Mouse (Mus musculus): ENCODE measurements around the gene E2f6. TPM values are rescaled to one million over a fixed set of nuclear protein-coding genes. Genes with fewer than 3 reads are reported as not detected.

Gene E2f6
- polyA plus RNA-seq, 1 experiment: 9.9 TPM

DNA sequence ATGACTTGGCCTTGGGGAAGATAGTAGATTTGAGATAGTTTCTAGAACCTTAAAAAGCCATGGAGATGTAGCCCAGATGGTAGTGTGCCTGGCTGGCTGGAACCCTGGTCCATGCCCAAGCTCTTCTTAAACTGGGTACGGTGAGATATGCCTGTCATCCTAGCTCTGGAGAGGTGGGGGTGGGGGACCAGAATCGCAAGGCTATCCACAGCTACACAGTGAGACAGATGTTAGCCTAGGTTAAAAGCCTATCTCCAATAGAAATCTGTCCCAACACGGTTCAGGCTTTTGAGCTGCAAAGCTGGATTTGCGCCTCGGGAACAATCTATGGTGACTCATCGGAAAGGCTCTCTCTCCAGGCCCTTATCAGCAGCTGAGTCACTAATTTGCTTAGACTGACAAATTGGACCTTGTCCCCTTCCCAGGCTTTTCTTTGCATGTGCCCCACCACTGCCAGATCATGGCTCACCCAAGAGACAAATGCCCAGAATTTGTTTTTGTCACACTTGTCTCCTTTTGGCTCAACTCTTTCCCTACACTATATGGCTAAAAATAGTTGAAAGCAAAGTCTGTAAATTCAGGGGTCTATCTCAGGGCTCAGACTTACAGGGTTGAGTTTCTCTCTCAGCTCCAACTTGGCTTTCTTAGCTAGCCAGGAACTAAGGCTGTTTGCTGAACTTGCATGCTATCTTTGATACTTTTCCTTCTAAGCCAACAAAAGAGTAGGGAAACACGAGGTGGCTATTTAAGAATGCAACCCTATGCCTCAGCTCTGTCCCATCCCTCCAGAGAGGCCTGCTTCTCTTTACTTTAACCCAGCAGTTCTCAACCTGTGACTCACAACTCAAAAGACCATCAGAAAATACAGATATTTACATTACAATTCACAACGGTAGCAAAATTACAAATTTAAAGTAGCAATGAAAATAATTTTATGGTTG is 30.3 kb downstream of the E2f6 start:
- no peak for TF ChIP-seq CTCF (IDR thresholded peaks at IDR 0.05; ENCODE audit: control insufficient read depth, insufficient read depth, low read length)
- TF ChIP-seq POLR2A (IDR thresholded peaks at IDR 0.05; ENCODE audit: borderline replicate concordance, control insufficient read depth, low read depth, low read length): no peak
- Histone ChIP-seq H3K4me3 (replicated peaks; ENCODE audit: control insufficient read depth, low read depth, low read length) (no peak overlapping the region), H3K27ac (ENCODE audit: control insufficient read depth, insufficient read depth, low read depth, low read length, poor library complexity) (no peak overlapping the region), H3K4me1 (ENCODE audit: control insufficient read depth, insufficient read depth, low read length) (no peaks in the 10 kb centered on the region)
- 80% methylated on average over 8 of the region's 8 CpGs for WGBS

DNA sequence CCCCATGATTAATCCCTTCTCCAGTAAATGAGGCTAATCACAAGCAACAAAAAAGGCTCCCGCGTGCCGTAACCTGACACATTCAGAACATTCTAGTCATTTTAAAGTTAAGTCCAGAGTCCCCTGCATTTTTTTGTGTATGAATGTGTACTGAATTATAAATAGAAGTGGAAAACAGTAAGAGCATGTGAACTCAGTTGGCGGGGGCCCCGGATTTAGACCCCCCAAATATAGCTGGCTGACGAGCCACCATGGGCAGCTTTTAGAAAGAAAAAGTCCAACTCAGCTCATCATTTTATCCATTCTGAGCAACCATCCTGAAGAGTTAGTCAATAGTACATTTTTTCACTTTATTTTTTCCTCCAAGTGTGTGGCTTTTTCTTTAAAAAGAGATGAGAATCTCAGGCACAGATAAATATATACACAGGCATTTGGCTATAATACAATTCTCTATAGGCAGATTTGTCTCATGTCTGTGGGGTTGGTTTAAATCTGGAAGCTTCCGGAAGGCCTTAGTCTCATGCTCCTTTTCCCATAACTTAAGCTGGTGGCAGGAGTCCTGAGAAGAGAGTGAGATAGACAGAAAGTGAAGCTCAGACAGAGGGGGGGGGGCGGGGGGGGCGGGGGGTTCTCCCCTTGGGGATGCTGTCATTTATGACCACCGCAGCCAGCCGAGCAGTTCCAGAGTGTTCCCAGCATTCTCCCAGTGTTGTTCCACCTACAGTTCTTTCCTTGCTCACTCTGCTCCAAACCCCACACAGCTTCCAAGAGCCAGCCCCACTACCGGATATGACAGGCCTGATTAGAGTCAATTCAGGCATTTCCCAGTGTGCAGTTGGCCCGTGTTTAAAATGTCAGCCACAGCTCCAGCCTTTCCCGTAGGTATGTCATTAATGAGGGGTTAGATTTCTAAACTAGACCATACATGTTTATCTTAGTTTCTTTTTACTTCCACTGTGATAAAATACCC is 34.1 kb downstream of the E2f6 start:
- H3K4me3 ChIP-seq (replicated peaks; ENCODE audit: control insufficient read depth, low read depth, low read length): no peak overlapping the region
- H3K27ac ChIP-seq (ENCODE audit: control insufficient read depth, insufficient read depth, low read depth, low read length, poor library complexity): no peak overlapping the region
- WGBS: 76% methylated on average over 14 of the region's 14 CpGs
- H3K4me1 ChIP-seq (ENCODE audit: control insufficient read depth, insufficient read depth, low read length): no peaks in the 10 kb centered on the region; the same call in 1 of the 2 replicates
- TF ChIP-seq CTCF (IDR thresholded peaks at IDR 0.05; ENCODE audit: control insufficient read depth, insufficient read depth, low read length) (no peak), POLR2A (IDR thresholded peaks at IDR 0.05; ENCODE audit: borderline replicate concordance, control insufficient read depth, low read depth, low read length) (no peak)

- Histone ChIP-seq H3K27ac (ENCODE audit: control insufficient read depth, insufficient read depth, low read depth, low read length, poor library complexity) (no peak overlapping the region), H3K4me1 (ENCODE audit: control insufficient read depth, insufficient read depth, low read length) (no peaks in the 10 kb centered on the region; the same call in 1 of the 2 replicates), H3K4me3 (replicated peaks; ENCODE audit: control insufficient read depth, low read depth, low read length) (no peak overlapping the region)
- 49% methylated on average over 4 of the region's 4 CpGs for WGBS
- TF ChIP-seq POLR2A (IDR thresholded peaks at IDR 0.05; ENCODE audit: borderline replicate concordance, control insufficient read depth, low read depth, low read length) (no peak), CTCF (IDR thresholded peaks at IDR 0.05; ENCODE audit: control insufficient read depth, insufficient read depth, low read length) (no peak)
Observed at GRCm38 (mm10) chr12:16847204-16847792, 36.5 kb downstream of the E2f6 start.

- 76% methylated on average over 2 of the region's 2 CpGs for WGBS
- Histone ChIP-seq H3K4me1 (ENCODE audit: control insufficient read depth, insufficient read depth, low read length) (no peaks in the 10 kb centered on the region; the same call in 1 of the 2 replicates), H3K27ac (ENCODE audit: control insufficient read depth, insufficient read depth, low read depth, low read length, poor library complexity) (no peak overlapping the region), H3K4me3 (replicated peaks; ENCODE audit: control insufficient read depth, low read depth, low read length) (no peak overlapping the region)
- no peak for TF ChIP-seq CTCF (IDR thresholded peaks at IDR 0.05; ENCODE audit: control insufficient read depth, insufficient read depth, low read length)
- TF ChIP-seq POLR2A (IDR thresholded peaks at IDR 0.05; ENCODE audit: borderline replicate concordance, control insufficient read depth, low read depth, low read length): no peak
Observed at GRCm38 (mm10) chr12:16848501-16848900, 37.7 kb downstream of the E2f6 start.

- 32% methylated on average over 2 of the region's 2 CpGs for WGBS
- Histone ChIP-seq H3K4me1 (ENCODE audit: control insufficient read depth, insufficient read depth, low read length) (no peaks in the 10 kb centered on the region; the same call in 1 of the 2 replicates), H3K27ac (ENCODE audit: control insufficient read depth, insufficient read depth, low read depth, low read length, poor library complexity) (no peak overlapping the region), H3K4me3 (replicated peaks; ENCODE audit: control insufficient read depth, low read depth, low read length) (no peak overlapping the region)
- no peak for TF ChIP-seq CTCF (IDR thresholded peaks at IDR 0.05; ENCODE audit: control insufficient read depth, insufficient read depth, low read length)
- TF ChIP-seq POLR2A (IDR thresholded peaks at IDR 0.05; ENCODE audit: borderline replicate concordance, control insufficient read depth, low read depth, low read length): no peak
Observed at GRCm38 (mm10) chr12:16849821-16850220, 39.1 kb downstream of the E2f6 start.

GRCm38 (mm10) chr12:16850431-16851375 is 39.9 kb downstream of the E2f6 start:
- Histone ChIP-seq H3K4me3 (replicated peaks; ENCODE audit: control insufficient read depth, low read depth, low read length) (no peak overlapping the region), H3K27ac (ENCODE audit: control insufficient read depth, insufficient read depth, low read depth, low read length, poor library complexity) (no peak overlapping the region), H3K4me1 (ENCODE audit: control insufficient read depth, insufficient read depth, low read length) (no peaks in the 10 kb centered on the region; the same call in 1 of the 2 replicates)
- WGBS: 69% methylated on average over 16 of the region's 16 CpGs
- TF ChIP-seq POLR2A (IDR thresholded peaks at IDR 0.05; ENCODE audit: borderline replicate concordance, control insufficient read depth, low read depth, low read length): no peak
- TF ChIP-seq CTCF (IDR thresholded peaks at IDR 0.05; ENCODE audit: control insufficient read depth, insufficient read depth, low read length): no peak
